Mouse (Mus musculus): ENCODE results near the gene Elk3.

DNA sequence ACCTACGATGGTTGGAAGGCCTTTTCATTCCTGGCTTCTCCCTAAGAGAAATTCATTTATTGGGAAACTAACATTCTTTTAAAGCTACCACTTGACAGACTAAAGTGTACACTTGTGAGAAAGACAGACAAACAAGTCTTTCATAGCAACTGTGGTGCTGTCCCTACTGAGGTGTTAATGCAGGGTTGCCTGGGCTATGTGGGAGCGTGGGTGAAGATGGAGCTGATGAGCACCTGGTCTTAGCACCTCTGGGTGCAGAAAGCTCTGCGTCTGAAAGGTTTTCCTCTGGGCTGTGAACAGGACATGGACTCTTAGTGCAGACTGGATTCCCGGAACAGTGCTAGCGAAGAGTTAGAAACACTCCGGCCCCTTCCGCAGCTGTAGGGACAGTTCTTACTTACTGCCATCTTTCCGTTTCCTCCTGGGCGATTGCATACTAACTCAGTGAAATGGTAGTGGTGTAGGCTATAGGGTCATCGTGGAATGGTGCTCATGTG, 66.7 kb downstream of the Elk3 start:
- TF ChIP-seq CTCF (IDR thresholded peaks at IDR 0.05; ENCODE audit: low read depth, low read length) (no peak), EP300 (IDR thresholded peaks at IDR 0.05; ENCODE audit: insufficient read depth, low read depth, low read length) (no peak)
